Mouse (Mus musculus): ENCODE data around the gene Ctdnep1. TPM values are rescaled to one million over a fixed set of nuclear protein-coding genes. Genes with fewer than 3 reads are reported as not detected.

Gene Ctdnep1
- polyA plus RNA-seq, 1 experiment: 133 TPM

DNA sequence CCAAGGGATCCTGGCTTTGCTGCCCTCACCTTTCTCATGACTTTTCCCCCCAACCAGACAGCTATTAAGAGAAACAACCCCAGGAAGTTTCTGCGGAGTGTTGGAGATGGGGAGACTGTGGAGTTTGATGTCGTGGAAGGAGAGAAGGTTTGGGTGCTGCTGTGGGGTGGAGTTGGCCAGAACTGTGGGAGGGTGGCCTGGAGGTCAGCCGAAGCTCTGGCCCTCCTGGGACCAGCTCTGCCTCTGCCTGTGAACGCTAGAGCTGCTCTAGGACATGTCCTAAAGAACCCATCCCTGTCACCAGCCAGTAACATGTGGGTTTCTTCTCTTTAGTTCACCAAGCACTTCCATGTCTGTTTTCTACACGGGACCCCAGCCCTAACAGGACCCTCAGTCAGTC, 41.8 kb upstream of the Ctdnep1 start:
- DNase-seq: no peak
- no peaks in the 10 kb centered on the region for H3K36me3 ChIP-seq (ENCODE audit: control insufficient read depth, insufficient read depth, low read length)
- 87% methylated on average over 5 of the region's 5 CpGs for WGBS
- TF ChIP-seq POLR2A (IDR thresholded peaks at IDR 0.05; ENCODE audit: control insufficient read depth, extremely low read depth, insufficient read depth, low read length, poor library complexity) (no peak), CTCF (IDR thresholded peaks at IDR 0.05; ENCODE audit: borderline replicate concordance, control insufficient read depth, extremely low read depth, insufficient read depth, low read length, poor library complexity) (no peak)
- no peak overlapping the region for H3K27ac ChIP-seq (ENCODE audit: control insufficient read depth, insufficient read depth, low read length)
- H3K4me1 ChIP-seq (replicated peaks; ENCODE audit: control insufficient read depth, insufficient read depth, low read length): peaks cover 21% of the 10 kb centered on the region
- no peaks in the 10 kb centered on the region for H3K27me3 ChIP-seq (ENCODE audit: control insufficient read depth, insufficient read depth, low read length)
- H3K4me3 ChIP-seq (ENCODE audit: control insufficient read depth, insufficient read depth, low read length): no peak overlapping the region

DNA sequence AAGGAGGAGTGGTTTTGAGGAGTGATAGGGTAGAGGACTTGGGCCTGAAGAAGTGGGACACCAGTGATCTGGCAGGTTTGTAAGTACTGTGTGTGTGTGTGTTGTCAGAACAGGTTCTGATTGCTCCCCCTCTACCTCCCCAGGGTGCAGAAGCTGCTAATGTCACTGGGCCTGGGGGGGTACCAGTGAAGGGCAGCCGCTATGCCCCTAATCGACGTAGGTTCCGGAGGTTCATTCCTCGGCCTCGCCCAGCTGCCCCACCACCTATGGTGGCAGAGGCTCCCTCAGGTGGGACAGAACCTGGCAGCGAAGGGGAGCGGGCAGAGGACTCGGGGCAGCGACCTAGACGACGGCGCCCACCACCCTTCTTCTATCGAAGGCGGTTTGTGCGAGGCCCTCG, 41.2 kb upstream of the Ctdnep1 start:
- no peak for TF ChIP-seq CTCF (IDR thresholded peaks at IDR 0.05; ENCODE audit: borderline replicate concordance, control insufficient read depth, extremely low read depth, insufficient read depth, low read length, poor library complexity)
- no peaks in the 10 kb centered on the region for H3K27me3 ChIP-seq (ENCODE audit: control insufficient read depth, insufficient read depth, low read length)
- H3K4me1 ChIP-seq (replicated peaks; ENCODE audit: control insufficient read depth, insufficient read depth, low read length): peaks cover 19% of the 10 kb centered on the region
- 94% methylated on average over 17 of the region's 17 CpGs for WGBS
- H3K4me3 ChIP-seq (ENCODE audit: control insufficient read depth, insufficient read depth, low read length): no peak overlapping the region
- H3K36me3 ChIP-seq (ENCODE audit: control insufficient read depth, insufficient read depth, low read length): no peaks in the 10 kb centered on the region
- H3K27ac ChIP-seq (ENCODE audit: control insufficient read depth, insufficient read depth, low read length): no peak overlapping the region
- DNase-seq: no peak

GRCm38 (mm10) chr11:69940962-69941361, 40.0 kb upstream of the Ctdnep1 start:
- Histone ChIP-seq H3K4me1 (replicated peaks; ENCODE audit: control insufficient read depth, insufficient read depth, low read length) (peaks cover 11% of the 10 kb centered on the region), H3K4me3 (ENCODE audit: control insufficient read depth, insufficient read depth, low read length) (no peak overlapping the region), H3K36me3 (ENCODE audit: control insufficient read depth, insufficient read depth, low read length) (no peaks in the 10 kb centered on the region), H3K27me3 (ENCODE audit: control insufficient read depth, insufficient read depth, low read length) (no peaks in the 10 kb centered on the region), H3K27ac (ENCODE audit: control insufficient read depth, insufficient read depth, low read length) (no peak overlapping the region)
- WGBS: 94% methylated on average over 4 of the region's 4 CpGs
- no peak for DNase-seq
- TF ChIP-seq CTCF (IDR thresholded peaks at IDR 0.05; ENCODE audit: borderline replicate concordance, control insufficient read depth, extremely low read depth, insufficient read depth, low read length, poor library complexity) (no peak), POLR2A (IDR thresholded peaks at IDR 0.05; ENCODE audit: control insufficient read depth, extremely low read depth, insufficient read depth, low read length, poor library complexity) (no peak)

GRCm38 (mm10) chr11:69945216-69945615, 35.7 kb upstream of the Ctdnep1 start:
- H3K4me3 ChIP-seq (ENCODE audit: control insufficient read depth, insufficient read depth, low read length): no peak overlapping the region
- H3K27me3 ChIP-seq (ENCODE audit: control insufficient read depth, insufficient read depth, low read length): no peaks in the 10 kb centered on the region
- TF ChIP-seq CTCF (IDR thresholded peaks at IDR 0.05; ENCODE audit: borderline replicate concordance, control insufficient read depth, extremely low read depth, insufficient read depth, low read length, poor library complexity) (no peak), POLR2A (IDR thresholded peaks at IDR 0.05; ENCODE audit: control insufficient read depth, extremely low read depth, insufficient read depth, low read length, poor library complexity) (no peak)
- H3K4me1 ChIP-seq (replicated peaks; ENCODE audit: control insufficient read depth, insufficient read depth, low read length): peaks cover 16% of the 10 kb centered on the region
- 96% methylated on average over 13 of the region's 13 CpGs for WGBS
- no peak for DNase-seq
- no peak overlapping the region for H3K27ac ChIP-seq (ENCODE audit: control insufficient read depth, insufficient read depth, low read length)
- H3K36me3 ChIP-seq (ENCODE audit: control insufficient read depth, insufficient read depth, low read length): no peaks in the 10 kb centered on the region

- Histone ChIP-seq H3K27ac (ENCODE audit: control insufficient read depth, insufficient read depth, low read length) (no peak overlapping the region), H3K36me3 (ENCODE audit: control insufficient read depth, insufficient read depth, low read length) (no peaks in the 10 kb centered on the region), H3K4me3 (ENCODE audit: control insufficient read depth, insufficient read depth, low read length) (no peak overlapping the region), H3K27me3 (ENCODE audit: control insufficient read depth, insufficient read depth, low read length) (no peaks in the 10 kb centered on the region), H3K4me1 (replicated peaks; ENCODE audit: control insufficient read depth, insufficient read depth, low read length) (peaks cover 16% of the 10 kb centered on the region)
- WGBS: 95% methylated on average over 18 of the region's 18 CpGs
- no peak for TF ChIP-seq CTCF (IDR thresholded peaks at IDR 0.05; ENCODE audit: borderline replicate concordance, control insufficient read depth, extremely low read depth, insufficient read depth, low read length, poor library complexity)
- TF ChIP-seq POLR2A (IDR thresholded peaks at IDR 0.05; ENCODE audit: control insufficient read depth, extremely low read depth, insufficient read depth, low read length, poor library complexity): no peak
- no peak for DNase-seq
Observed at GRCm38 (mm10) chr11:69945997-69946891, 34.7 kb upstream of the Ctdnep1 start.

GRCm38 (mm10) chr11:69947337-69948065, 33.5 kb upstream of the Ctdnep1 start:
- Histone ChIP-seq H3K27me3 (ENCODE audit: control insufficient read depth, insufficient read depth, low read length) (no peaks in the 10 kb centered on the region), H3K4me3 (ENCODE audit: control insufficient read depth, insufficient read depth, low read length) (peak overlapping the region; percentile 26), H3K27ac (ENCODE audit: control insufficient read depth, insufficient read depth, low read length) (no peak overlapping the region), H3K36me3 (ENCODE audit: control insufficient read depth, insufficient read depth, low read length) (no peaks in the 10 kb centered on the region), H3K4me1 (replicated peaks; ENCODE audit: control insufficient read depth, insufficient read depth, low read length) (peaks cover 16% of the 10 kb centered on the region)
- 32% methylated on average over 29 of the region's 29 CpGs for WGBS
- TF ChIP-seq CTCF (IDR thresholded peaks at IDR 0.05; ENCODE audit: borderline replicate concordance, control insufficient read depth, extremely low read depth, insufficient read depth, low read length, poor library complexity): 0 out of 2 replicates have a peak, but pooled peaks have one; percentile 12
- no peak for TF ChIP-seq POLR2A (IDR thresholded peaks at IDR 0.05; ENCODE audit: control insufficient read depth, extremely low read depth, insufficient read depth, low read length, poor library complexity)
- no peak for DNase-seq
